Mouse (Mus musculus) left cerebral cortex, adult 9 months (tissue): ENCODE data around the gene Rere.

Source experiments
- DNase-seq, 2 experiments: peaks; one replicate each; pipeline ENCODE4 v3.0.0; 2022; ENCODE audit warnings: low spot score in 2 of 2

Gene Rere

DNA sequence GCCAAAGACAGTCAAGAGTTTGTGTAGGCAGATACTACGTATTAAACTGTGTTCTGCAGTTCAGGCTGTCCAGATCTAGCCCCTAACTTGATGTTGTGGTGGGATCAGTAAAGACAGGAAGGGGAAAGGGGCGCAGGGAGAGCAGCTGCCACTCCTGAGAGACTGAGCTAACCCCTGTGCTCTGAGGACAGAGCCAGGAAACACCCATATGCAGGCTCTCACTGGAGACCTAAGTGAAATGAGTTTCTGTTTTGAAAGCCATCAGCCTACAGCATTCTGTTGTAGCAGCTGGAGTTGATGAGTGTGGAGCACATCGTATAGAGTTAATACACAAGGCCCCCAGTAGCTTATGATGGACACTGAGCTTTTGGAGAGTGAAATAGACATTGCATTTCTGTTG is 101.1 kb downstream of the Rere start:
- no peak for DNase-seq

- DNase-seq, result no peak
Observed at GRCm38 (mm10) chr4:150384405-150384804, 103.0 kb downstream of the Rere start.

DNA sequence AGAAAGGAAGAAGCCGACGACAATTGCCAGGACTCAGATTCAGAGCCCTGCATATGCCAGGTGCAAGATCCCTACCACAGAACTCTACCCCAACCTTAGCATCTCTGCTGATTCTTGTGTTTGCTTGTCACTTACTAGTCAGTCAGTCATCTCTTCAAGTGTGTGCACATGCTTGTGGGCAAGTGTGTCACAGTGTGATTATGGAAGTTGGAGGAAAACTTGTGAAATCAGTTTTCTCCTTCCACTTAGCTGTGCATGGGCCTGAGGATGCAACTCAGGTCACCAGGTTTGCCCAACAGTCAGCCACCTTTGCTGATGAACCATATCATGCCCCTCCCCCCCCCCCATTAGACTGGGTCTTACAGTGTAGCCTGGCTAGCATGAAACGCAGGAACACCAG is 103.5 kb downstream of the Rere start:
- no peak for DNase-seq

- no peak for DNase-seq
Observed at GRCm38 (mm10) chr4:150388518-150388917, 107.1 kb downstream of the Rere start.

GRCm38 (mm10) chr4:150393607-150394006 is 112.2 kb downstream of the Rere start:
- no peak for DNase-seq

DNA sequence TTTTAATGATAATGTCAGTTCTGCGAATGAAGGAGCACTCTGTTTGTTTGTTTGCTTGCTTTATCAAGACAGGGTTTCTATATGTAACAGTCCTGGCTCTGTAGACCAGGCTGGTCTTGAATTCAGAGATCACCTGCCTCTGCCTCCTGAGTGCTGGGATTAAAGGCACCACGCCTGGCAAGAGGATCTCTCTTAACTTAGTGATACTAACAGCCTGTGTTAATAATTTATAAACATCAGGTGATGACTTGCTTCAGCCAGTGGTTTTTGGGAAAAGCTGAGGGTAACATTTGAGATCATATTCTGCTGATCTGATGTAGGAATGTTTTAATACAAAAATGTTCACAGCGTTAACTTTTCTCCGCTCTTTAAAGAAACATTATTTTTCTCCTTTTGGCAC is 112.6 kb downstream of the Rere start:
- DNase-seq, result no peak

DNA sequence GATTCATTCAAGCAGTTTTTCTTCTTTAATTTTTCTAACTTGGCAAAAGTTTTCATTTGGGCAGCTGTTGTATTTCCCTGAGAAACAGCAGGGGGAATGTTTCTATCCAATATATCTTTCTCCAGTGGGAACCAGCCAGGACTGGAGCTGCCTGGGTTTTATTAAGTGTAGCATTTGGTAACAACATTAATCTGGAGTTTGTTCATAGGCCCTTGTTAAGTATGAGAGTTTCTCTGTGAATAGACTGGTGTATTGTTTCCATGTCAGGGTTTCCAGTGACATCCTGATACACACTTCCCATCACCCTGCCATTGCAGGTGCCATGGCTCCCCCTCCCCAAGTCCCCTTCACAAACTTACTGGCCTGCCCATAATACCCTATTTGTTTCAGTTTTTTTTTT is 114.9 kb downstream of the Rere start:
- no peak for DNase-seq

DNA sequence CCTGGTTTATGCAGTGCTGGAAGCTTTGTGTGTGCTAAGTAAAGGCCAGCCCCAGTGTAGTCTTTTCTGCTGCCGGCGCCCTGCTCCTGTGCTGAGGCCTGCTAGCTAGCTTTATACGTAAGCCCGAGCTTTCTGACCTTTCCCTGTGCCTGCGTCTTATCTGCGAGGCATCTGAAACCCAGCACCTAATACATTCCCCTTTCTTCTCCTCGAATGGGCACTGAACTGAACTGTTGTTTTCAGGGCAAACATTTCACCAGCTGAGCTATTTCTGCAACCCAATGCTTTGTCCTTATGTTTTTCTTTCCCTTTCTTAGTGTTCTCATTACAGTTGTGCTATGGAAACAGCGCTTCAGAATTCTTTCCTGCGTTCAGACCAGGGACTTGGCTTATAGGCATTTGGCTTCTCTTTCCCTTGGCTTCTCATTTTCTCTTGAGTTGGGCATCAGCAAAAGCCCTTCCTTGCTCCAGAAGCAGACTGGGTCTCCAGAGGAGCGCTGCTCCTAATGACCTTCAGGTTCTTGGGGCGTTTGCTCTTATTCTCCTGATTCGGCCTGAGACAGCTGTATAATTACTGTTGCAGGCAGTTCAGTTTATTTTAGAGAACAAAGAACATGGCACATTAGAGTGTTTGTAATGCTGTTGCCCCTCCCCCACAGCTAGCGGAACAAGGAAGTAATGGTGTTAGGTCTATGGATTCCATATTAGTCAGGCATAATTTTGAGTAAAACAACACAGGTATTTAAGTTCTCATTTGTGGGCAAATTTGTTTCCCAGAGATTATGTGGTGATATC is 115.6 kb downstream of the Rere start:
- DNase-seq, result no peak

DNA sequence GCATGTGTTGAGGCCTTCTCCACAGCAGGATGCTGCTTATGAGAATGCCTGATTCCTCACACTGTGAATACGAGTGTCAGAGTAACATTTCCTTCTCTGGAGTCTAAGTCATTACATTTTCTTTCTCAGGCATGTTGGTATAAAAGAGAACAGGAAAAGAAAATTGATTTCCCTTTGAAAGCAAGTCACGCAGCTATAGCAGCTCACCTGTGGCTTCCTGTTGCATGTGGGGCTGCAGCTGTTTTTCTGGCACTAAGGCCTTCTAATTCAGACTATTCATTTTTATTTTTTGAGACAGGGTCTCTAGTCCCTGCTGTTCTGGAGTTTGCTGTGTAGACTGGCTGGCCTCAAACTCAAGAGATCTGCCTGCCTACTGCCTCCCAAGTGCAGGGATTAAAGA is 117.6 kb downstream of the Rere start:
- DNase-seq, result no peak

DNA sequence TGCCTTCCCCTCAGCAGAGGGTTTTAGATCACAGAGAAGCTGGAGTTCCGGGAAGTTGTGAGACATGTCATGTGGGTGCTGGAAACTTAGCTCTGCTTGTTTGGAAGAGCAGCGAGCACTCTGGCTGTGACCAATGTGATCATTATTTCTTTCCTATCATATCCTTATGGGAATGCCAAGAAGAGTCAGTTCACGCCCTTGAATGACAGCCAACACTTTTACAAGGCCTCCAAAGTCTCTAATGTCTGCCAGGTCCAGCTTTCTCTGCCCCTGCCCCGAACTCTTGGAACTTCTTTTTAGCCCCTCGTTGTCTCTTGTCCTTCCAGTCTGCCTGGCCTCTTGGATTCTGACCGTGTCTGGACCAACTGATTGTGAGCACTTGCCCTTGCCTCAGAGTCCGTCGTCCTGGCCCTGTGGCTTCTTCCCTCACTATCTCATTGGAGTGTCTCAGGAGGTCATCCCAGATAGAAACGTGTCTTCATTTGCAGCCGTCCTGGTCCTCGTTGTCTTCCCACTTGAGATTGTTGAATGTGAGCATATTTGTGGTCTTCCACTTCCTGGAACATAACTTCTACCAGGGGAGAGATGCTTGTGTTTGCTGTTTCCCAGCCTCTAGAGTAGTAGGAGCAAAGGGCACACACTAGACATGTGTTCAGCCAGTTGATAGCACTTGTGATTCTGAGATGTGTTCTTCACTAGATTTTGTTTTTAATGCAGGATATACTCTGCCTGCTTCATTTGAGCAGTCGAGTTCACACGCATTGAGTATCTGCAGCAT is 120.6 kb downstream of the Rere start:
- DNase-seq, result no peak

DNA sequence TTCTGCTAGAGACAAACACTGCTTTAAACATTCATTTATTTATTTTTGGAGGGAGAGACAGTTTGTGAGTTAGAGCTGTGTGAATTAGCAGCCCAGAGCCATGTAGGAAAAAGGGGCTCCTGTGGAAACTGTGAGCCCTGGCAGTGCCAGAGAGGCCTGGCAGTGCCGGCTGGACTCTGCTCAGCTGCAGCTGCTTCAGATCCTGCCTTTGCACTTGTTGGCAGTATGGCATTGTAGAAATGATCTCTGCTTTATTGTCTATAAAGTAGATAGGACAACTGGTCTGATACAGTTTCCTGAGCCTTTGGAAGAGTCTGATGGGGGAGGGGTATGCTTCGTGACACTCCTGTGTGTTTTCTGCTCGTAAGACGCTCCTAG is 121.2 kb downstream of the Rere start:
- DNase-seq, result no peak

DNA sequence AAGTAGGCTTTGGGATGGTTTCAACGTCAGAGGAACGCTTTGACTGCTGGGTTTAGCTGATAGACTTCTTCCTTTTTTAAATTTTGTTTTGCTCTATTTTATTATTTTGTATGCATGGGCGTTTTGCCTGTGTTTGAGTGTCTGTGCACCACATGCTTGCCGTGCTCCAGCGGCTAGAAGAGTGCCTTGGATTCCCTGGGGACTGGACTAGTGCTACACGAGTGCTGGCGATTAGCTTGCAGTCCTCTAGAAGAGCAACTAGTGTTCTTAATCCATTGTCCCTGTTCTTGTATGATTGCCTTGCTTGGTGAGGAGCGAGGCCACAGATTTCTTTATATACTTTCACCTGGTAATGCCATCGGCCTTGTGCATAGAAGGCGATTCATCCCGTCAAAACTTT is 122.5 kb downstream of the Rere start:
- no peak for DNase-seq

- no peak for DNase-seq
Observed at GRCm38 (mm10) chr4:150404583-150404982, 123.1 kb downstream of the Rere start.

DNA sequence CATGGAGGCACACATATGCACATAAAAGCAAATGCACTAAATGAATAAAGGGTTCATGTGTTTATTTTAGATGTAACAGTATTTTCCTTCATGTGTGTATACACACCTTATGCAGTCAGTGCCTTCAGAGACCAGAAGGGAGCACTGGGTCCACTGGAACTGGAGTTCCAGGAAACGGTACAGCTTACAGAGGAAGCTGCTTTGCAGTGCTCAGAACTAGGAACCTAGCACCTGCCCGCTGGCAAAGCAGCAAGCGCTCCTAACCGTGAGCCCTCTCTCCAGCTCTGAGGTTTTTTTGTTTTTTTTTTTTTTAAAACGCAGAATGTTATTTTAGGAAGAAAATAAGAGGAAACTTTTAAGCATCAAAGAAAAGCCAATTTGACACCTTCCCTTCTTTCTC is 124.3 kb downstream of the Rere start:
- DNase-seq, result no peak

GRCm38 (mm10) chr4:150406320-150406719 is 124.9 kb downstream of the Rere start:
- no peak for DNase-seq

DNA sequence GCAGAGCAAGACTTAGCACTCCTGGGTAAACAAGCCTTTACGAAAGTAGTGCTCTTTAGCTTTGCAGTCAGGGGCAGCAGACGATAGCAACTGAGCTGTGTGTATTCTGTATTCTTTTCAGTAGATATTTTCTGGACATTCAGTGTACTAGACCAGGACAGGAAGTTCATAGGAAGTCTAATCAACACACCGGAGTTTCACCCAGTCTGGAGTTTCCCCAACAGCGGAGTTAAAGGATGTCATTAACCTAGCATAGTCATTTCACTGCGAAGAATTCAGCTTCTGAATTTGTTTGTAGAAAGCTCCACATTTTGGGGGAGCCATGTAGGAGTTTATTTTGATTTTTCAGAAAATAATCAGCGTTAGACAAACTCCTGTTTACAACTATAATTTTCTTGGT is 125.4 kb downstream of the Rere start:
- no peak for DNase-seq

DNA sequence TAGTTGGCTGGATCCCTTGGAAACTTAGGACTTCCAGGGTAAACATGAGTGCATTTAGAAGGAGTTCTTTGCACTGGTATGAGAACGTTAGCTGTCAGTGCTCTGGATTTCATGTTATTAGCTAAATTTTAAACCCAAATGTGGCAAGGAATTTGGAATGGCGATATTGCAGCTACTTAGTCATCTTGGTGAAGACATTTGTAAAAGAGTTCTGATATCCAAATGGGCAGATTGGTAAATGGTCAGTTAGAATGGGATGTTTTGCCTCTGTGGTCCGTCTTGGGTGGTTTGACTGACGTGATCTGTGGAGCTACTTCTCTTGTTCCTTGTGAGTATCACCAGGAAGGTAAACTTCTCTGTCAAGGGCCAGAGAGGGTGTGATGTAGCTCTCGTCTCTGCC is 132.8 kb downstream of the Rere start:
- no peak for DNase-seq

GRCm38 (mm10) chr4:150414759-150415158 is 133.3 kb downstream of the Rere start:
- DNase-seq, result no peak

- no peak for DNase-seq
Observed at GRCm38 (mm10) chr4:150415227-150415969, 134.0 kb downstream of the Rere start.

GRCm38 (mm10) chr4:150420576-150421263 is 139.3 kb downstream of the Rere start:
- DNase-seq, result no peak

- no peak for DNase-seq
Observed at GRCm38 (mm10) chr4:150426098-150426879, 144.8 kb downstream of the Rere start.
